Mouse (Mus musculus): ENCODE results near the gene Hip1r. TPM values are rescaled to one million over a fixed set of nuclear protein-coding genes. Genes with fewer than 3 reads are reported as not detected.

Hip1r gene
- polyA plus RNA-seq, 1 experiment = 22.9 TPM

DNA sequence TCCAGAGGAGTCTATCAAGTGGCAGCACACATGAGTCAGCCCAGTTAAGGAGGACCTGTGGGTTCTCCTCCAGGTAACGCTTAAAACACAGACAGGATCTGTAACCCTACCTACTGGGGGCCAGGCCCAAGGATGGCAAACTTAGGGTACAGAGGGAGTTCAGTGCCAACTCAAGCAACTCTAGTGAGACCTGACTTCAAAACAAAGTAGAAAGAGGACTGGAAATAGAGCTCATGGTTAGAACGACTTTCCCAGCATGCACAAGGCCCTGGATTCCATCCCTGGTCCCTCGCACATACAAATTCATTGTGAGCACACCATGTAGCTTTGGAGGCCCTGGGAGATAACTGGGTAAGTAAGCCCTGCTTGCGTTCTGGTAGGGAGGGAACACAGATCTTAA is 2.9 kb upstream of the Hip1r start:
- DNase-seq (ENCODE audit: low read depth, low spot score) = no peak
- WGBS = 92% methylated on average over 4 of the region's 4 CpGs

DNA sequence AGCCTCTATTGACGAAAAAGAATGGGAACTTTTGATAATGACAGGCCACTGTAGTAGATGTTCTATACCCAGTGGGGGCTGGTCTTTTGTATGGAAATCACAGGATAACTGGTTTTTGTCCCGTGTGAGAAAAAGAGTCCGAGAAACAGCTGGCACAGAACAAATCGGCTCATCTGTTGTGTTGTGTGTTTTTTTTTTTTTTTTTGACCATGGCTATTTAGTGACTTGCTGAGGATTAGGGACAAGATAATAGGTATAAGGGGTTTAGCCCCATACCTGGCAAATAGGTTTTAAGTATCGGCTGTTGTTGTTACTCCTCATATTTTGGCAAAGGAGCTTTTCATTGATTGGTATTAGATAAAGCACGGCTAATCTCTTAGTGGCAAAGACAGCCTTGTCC is 975 bp upstream of the Hip1r start:
- 77% methylated on average over 6 of the region's 6 CpGs for WGBS

DNA sequence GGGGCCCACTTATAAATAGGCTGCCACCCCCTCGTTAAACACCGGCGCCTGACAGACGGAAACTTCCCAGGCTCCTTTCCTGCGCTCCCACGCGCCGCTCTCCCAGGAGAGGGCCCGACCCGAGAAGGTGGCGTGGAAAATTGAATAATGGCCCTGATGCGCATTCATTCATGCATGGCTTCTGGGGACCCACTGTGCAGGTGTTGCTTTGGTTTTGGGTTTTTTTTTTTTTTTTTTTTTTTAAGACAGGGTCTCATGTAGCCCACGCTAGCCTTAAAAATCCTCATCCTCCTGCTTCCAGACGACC is 704 bp downstream of the Hip1r start:
- WGBS = under 1% methylated on average over 14 of the region's 14 CpGs
- no peak for DNase-seq (ENCODE audit: low read depth, low spot score)

More for the DNA sequence above, 975 bp upstream of the Hip1r start:
- DNase-seq (ENCODE audit: low read depth, low spot score) = no peak

DNA sequence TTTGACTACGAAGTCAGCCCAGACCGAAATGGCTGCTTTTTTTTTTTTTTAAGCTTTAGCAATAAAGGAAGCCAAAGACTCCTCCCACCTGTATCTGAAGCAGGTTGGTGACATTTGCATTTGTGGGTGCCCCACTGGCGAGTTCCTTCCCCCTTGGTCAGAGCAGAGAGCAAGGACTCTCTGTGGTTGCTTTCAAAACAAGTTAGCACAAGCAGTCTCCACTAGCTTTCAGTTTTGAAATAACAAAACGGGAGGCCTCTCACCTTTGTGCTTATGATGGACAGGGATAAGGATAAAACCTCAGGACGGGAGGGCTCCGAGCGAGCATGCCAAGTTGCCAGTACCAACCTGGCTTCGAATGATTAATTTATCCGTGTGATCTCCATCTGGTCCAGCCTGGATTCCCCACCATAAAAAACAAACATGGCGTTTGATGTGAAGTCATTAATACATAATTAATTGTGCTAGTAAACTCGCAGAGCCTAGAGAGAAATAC is 1.2 kb downstream of the Hip1r start:
- WGBS = 13% methylated on average over 11 of the region's 11 CpGs

DNA sequence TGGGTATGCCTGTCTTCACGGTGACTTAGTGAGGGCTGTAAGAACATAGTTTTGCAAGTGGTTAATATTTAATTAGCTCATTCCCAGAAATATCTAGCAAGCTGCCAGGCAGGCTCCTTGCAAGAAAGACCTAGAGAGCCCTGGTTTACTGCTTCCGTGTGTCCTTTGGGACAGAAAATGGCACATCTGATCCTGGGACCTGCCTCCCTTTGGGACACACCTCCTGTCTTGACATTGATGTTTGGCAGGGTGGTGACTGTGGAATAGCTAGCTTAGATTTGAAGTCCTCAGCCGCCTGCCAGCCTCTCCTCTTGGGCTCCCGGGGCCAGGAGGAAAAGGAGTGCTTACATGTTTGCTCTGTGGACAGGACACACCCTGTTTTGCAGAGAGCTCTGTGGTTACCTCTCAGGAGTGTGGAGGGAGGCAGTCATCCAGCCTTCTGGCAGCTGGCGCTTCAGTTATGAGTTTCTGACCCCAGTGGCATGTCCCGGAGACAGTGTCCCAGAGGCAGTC is 2.3 kb downstream of the Hip1r start:
- no peak for DNase-seq (ENCODE audit: low read depth, low spot score)
- 29% methylated on average over 6 of the region's 6 CpGs for WGBS

More for the DNA sequence above, 1.2 kb downstream of the Hip1r start:
- no peak for DNase-seq (ENCODE audit: low read depth, low spot score)

DNA sequence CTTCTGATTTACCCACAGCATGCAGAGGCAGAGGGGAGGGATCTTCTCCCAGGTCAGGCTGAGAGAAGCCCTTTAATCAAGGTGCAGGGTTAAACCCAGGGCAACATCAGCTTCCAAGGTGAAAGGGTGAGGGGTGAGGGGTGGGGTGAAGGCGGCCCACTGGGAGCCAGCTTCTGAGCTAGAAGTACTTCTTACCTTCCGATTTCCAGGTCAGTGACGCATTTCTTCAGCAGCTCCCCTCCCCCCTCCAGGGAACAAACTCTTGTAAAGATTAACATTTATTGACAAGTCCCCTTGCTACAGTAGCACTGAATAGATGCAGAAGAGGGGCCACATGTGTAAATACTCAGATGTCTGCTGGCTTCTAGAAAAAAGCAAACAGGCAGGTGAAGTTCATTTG is 3.8 kb downstream of the Hip1r start:
- DNase-seq (ENCODE audit: low read depth, low spot score) = no peak
- 38% methylated on average over 3 of the region's 3 CpGs for WGBS

DNA sequence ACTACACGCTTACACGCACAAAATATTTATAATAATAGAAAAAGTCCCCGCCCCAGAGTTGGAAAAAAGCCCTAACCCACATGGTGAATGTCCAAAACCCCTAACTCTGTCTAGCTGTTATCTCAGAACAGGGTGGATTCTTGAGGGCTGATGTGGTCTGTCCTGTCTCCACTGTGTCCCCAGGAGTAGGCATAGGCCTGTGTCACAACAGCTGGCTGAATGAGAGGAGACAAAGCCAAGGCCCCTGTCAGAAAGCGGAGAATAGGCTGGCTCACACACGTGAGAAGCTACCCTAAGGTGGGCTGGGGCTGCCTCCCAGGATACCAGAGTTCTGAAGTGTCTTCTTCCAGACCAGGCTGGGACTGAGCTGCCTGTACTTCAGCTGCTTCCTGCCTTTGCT is 4.7 kb downstream of the Hip1r start:
- no peak for DNase-seq (ENCODE audit: low read depth, low spot score)
- whole genome bisulfite sequencing = 59% methylated on average over 5 of the region's 5 CpGs

DNA sequence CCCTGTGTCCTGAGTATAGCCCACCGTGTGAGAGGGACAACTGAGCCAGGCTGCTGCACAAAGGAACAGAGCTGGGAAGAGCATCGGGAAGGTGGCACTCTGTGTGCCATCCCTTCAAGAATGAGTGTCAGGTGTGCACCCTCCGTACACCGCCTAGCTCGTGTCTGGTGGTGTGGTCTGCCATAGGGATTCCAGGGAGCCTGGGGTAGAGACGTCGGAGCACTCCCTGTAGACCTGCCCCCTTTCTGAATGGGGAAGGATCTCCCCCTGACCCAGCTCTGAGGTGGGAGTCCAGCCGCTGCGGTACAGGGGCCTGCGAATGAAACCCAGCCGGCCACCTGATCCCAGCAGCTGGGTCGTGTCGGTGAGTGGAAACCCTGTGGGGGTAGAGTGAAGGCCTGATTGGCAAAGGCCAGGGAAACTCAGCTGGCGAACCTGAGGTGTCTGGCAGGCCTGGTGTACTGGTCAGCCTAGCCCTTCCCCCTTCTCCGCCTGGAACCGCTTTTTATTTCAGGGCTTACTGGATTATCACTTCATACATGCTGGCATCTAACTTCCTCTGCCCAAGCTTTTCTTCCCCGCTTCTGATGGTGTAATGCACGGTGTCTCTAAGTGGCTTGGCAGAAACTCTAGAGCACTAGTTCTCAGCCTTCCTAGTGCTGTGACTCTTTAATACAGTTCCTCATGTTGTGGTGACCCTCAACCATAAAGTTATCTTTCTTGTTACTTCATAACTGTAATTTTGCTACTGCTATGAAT is 6.0 kb downstream of the Hip1r start:
- 86% methylated on average over 18 of the region's 18 CpGs for WGBS
- no peak for DNase-seq (ENCODE audit: low read depth, low spot score)

DNA sequence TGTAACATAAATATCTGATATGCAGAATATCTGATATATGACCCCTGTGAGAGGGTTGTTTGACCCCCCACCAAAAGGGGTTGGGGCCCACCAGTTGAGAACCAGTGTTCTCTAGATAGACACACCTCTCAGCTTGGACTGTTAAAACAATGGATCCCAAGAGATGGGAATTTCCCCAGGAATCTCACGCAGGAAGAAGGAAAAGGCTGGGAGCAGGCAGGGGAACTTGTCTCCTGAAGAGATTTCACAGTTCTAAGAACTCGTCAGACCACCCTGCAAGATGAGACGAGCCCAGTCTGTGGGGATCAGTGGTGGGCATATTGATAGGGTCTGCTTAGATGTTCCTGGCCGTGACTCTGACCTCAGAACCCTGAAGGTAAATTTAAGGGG is 6.5 kb downstream of the Hip1r start:
- no peak for DNase-seq (ENCODE audit: low read depth, low spot score)
- 70% methylated on average over 4 of the region's 4 CpGs for WGBS

DNA sequence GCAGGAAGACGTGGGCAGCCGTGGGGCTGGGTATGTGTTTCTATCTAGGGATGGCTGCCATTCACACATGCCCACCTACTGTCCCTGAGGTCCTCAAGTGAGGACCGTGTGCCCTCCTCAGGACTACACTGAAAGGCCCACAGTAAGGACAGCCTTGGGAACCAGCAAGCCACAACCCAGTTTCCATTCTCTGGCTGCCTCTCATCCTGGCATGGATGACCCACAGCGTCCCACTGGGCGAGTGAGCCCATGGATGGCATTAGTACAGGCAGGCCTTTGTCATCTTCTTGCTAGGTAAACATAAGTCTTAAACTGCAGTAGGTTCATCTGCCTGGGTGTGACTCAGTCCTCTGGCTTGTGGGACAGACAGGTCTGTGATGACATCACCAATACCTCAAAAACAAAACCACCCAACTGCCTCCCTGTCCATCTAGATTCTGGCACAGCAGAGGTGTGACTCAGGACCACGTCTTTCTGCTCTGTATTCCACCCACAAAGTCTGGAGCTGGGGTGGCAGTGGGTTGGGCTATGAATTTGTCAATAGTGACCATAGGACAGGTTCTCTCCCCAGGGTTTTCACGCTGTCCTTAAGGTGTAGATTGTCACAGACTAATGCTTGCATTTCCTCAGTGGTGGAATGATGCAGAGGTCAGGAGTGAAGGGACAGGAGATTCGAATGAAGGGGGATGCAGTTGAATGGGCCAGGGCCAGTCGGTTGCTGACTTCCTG is 7.3 kb downstream of the Hip1r start:
- 72% methylated on average over 9 of the region's 9 CpGs for WGBS
- no peak for DNase-seq (ENCODE audit: low read depth, low spot score)

DNA sequence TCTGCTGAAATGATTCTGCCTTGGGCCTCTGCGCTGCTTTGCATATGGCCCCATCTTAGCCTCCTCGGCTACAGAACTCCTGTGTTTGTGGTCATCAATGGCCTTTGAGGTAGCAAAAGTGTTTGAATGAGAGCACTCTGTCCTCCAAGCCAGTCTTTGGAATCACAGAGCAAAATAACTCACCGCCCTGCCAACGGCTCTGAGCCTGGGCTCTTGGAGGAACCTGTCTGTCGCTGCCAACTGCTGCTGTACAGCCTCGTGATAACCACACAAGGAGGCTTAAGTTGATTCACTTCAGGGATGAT is 7.8 kb downstream of the Hip1r start:
- no peak for DNase-seq (ENCODE audit: low read depth, low spot score)
- WGBS = 67% methylated on average over 6 of the region's 6 CpGs

DNA sequence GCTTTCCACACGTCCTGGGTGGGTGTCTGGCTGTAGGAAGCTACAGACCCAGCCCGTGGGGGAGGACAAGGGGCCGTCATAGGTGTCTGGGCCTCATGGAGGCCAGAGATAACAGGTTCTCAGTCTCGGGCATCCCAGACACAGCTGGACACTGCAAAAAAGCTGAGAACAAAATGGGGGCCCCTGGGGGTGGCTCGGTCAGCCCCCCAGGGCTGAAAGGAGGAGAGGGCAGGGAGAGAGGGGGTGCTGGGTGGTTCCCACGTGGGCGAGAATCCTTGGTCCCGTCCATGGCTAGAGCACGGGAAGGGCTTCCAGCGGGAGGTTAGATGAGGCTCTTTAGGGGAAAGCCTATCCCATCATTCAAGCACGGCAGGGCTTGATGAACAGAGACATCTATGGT is 9.4 kb downstream of the Hip1r start:
- 77% methylated on average over 11 of the region's 11 CpGs for WGBS
- DNase-seq (ENCODE audit: low read depth, low spot score) = no peak

DNA sequence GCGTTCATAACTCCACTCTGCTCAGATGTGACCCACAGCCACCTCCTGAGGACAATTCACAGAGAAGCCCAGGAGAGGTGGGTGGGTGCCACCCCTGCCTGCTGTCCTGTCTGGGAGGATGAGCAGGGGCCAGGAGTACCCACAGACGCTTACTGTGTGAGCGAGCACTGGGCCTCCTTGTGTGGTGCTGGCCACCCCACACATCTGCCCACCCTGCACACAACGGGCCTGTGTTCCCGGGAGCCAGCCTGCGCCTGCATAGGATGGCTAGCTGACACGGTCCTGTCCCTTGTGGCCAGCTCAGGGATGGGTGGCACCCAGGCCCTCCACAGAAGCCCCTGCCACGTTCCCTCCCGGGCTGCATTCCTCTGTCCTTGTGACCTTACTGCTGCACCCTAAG is 12.0 kb downstream of the Hip1r start:
- 88% methylated on average over 9 of the region's 9 CpGs for WGBS
- no peak for DNase-seq (ENCODE audit: low read depth, low spot score)

DNA sequence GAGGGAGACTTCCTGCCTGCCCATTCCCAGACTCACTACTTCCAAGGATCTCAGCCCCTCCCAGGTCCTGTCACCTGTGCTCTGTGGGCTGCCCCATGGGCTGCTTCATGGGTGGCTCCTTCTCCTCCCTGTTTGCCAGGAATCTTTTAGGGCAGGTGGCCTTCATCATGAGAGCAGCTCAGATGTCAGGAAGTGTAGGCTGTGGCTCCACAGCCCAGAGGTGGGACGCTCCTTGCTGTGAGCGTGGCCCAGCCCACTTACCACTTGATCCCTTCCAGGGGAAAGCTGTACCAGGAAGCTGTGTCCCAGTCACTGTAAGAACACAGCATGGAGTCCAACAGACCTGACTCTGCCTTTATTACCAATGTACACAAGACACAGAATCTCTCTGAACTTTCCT is 13.5 kb downstream of the Hip1r start:
- no peak for DNase-seq (ENCODE audit: low read depth, low spot score)
- WGBS = 33% methylated on average over 2 of the region's 2 CpGs

DNA sequence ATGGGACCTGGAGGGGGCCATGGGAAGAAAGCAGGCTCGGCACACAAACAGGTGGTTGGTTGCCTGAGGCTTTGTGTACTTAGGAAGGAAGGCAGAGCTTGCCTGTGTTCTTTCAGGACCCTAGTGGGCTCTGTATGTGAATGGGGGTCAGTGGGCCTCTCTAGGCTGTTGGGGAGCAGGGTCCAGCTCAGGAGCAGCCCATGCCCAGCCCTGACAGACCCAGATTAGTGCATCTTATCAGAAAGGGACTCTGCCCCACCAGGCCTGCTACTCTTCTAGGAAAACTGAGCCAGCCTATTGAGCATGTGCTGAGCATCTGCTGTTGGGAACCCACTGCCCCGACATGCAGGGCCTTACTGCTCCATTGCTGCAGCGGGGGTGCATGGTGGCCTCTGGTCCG is 14.1 kb downstream of the Hip1r start:
- no peak for DNase-seq (ENCODE audit: low read depth, low spot score)
- WGBS = 67% methylated on average over 4 of the region's 4 CpGs

DNA sequence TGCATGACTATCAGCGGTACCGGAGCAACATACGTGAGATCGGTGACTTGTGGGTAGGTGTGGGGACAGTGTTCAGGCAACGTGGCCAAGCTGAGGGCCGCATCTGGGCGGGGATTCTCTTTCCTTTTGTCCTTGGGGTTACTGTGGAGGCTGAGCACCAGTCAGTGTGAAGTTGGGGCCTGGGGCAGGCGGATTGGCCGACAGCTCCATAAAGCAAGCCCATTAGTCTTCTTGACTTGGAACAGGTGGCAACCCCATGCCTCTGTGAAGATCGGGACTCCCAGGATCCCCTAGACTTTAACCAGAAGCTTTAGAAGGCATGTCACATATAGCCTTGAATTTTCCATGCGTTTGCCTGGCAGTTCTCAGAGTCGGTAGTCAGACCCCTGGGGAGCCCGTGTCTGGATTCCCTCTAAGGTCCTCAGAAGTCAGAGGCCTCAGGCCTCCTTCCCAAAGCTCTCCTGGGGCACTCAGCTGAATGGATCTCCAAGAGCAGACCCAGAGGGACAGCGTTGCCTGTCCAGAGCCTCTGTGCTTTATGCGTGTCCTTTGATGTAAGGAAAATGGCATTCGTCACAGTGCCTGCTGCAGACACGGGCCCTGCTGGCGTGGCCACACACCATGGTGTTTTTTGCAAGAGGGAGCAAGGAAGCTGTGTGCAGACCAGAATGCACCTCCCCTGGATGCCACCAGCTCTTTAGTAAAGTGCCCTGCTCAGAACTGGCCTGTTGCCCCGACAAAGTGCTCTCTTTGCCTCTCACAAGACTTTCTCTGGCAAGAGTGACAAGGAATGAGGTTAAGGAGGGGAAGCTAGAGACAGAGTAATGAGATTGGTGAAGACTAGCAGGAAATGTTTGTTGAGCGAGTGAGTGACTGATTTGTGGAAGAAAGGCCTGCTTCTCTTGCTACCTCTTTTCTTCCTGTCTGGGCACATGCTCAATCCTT is 16.8 kb downstream of the Hip1r start:
- no peak for DNase-seq (ENCODE audit: low read depth, low spot score)

DNA sequence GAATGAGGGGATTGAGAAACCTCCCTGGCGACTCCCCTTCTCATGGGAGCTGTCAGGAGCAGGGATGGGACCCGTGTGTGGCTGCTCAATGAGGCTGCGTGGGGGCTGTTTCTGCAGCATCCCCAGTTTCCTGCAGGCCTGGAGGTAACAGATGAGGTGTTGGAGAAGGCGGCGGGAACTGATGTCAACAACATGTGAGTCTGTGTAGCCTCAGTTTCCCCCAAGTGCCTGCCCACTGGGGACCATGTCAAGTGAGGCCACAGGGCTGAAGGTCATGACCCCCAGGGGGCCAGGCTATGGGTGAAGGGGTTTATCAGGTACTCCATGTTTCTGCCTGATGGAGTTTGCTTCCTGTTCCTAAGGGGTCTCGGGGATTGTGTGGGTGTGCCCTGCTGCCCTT is 17.9 kb downstream of the Hip1r start:
- 90% methylated on average over 6 of the region's 6 CpGs for WGBS
- DNase-seq (ENCODE audit: low read depth, low spot score) = no peak

More for the DNA sequence above, 16.8 kb downstream of the Hip1r start:
- 88% methylated on average over 20 of the region's 20 CpGs for WGBS

DNA sequence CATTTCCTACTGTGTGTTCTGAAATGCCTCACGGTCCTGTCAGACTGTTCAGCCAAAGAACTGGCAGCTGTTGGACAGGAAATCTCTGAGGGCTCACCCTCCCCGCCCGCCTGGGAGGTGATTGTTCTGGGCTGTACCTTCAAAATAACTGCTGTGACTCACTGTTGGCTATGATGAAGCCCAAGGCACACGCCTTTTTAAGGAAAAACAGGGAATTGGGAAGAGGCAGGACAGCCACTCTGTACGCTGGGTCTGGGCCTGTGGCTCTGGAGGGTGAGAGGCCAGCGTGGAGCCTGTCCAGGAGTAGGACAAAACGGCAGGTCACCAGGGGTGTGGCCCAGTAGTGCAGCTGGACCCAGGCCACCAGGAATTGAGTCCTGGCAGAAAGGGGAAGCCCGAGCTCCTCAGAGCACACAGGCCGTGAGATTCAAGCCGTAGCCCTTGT is 18.8 kb downstream of the Hip1r start:
- WGBS = 24% methylated on average over 10 of the region's 10 CpGs
- DNase-seq (ENCODE audit: low read depth, low spot score) = no peak

DNA sequence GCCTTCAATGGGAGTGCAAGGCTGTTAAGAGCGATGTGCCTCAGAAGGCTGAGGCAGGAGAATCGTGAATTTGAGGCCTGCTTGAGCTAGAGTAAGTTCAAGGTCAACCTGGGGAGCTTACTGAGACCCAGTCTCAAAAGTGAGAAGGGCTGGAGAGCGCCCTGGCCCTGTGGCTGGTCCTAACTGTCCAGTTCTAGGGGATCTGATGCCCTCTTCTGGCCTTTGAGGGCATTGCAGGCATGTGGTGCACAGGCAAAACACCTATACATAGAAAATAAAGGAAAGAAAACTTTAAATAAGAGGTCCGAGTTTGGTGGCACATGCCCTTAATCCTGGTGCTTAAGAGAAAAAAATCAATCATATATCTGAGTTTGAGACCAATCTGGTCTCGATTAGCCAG is 19.4 kb downstream of the Hip1r start:
- WGBS = 34% methylated on average over 5 of the region's 5 CpGs
- DNase-seq (ENCODE audit: low read depth, low spot score) = no peak
